Mouse (Mus musculus) common myeloid progenitor, adult 5-6 weeks (primary cell): ENCODE measurements around the gene Eif4g1. TPM values are rescaled to one million over a fixed set of nuclear protein-coding genes. Genes with fewer than 3 reads are reported as not detected.

Source experiments
- total RNA-seq: library from RNA; stranded (forward); fragments of 200-1000, 187-1606 nt; gene quantifications from 2 replicates; pipeline ENCODE4 v1.2.3, GENCODE M21; 2017

Eif4g1 gene
- total RNA-seq, 1 experiment from 2014 or later = 334 TPM

Other genes with a start within 250 kb of the Eif4g1 start
- gene Abcc5, start 241.9 kb upstream of the Eif4g1 start, total RNA-seq = 26.6 and 41.7 TPM in 2 replicates
- gene Eif2b5, start 169.5 kb upstream of the Eif4g1 start, total RNA-seq = 90.6 and 98.5 TPM in 2 replicates
- gene Dvl3, start 151.3 kb upstream of the Eif4g1 start, total RNA-seq = 4.6 and 6.9 TPM in 2 replicates
- gene Ap2m1, start 132.8 kb upstream of the Eif4g1 start, total RNA-seq = 158 and 165 TPM in 2 replicates
- 47.9 and 57.6 TPM in 2 replicates for gene Abcf3, start 119.7 kb upstream of the Eif4g1 start, total RNA-seq
- gene Vwa5b2, start 78.8 kb upstream of the Eif4g1 start, total RNA-seq = not detected in 2 replicates
- 6.1 and 12.1 TPM in 2 replicates for gene Eef1akmt4, start 56.7 kb upstream of the Eif4g1 start, total RNA-seq
- not detected in 2 replicates for gene Gm49333, start 56.7 kb upstream of the Eif4g1 start, total RNA-seq
- 17.0 and 22.6 TPM in 2 replicates for gene Alg3, start 56.6 kb upstream of the Eif4g1 start, total RNA-seq
- gene Camk2n2, start 47.0 kb upstream of the Eif4g1 start, total RNA-seq = not detected in 2 replicates
- gene Ece2, start 38.5 kb upstream of the Eif4g1 start, total RNA-seq = 0.29 TPM in 1 of 2 replicates, not detected in the other
- gene Psmd2, start 16.7 kb upstream of the Eif4g1 start, total RNA-seq = 190 and 205 TPM in 2 replicates
- not detected in 2 replicates for gene Fam131a, start 24.9 kb downstream of the Eif4g1 start, total RNA-seq
- 78.5 and 115 TPM in 2 replicates for gene Polr2h, start 49.4 kb downstream of the Eif4g1 start, total RNA-seq
- 1.9 and 7.3 TPM in 2 replicates for gene Clcn2, start 49.4 kb downstream of the Eif4g1 start, total RNA-seq
- not detected in 2 replicates for gene Chrd, start 64.8 kb downstream of the Eif4g1 start, total RNA-seq
- not detected in 2 replicates for gene Thpo, start 66.2 kb downstream of the Eif4g1 start, total RNA-seq